Mouse (Mus musculus) forebrain, postnatal 0 days (tissue): ENCODE results near the gene Samd5. TPM values are rescaled to one million over a fixed set of nuclear protein-coding genes. Genes with fewer than 3 reads are reported as not detected.

ENCODE experiments used
- ATAC-seq: fragments of 200-750 bp; cut with Nextera tagmentation; 2 replicates; pipeline ENCODE4 v1.8.0; 2017; ENCODE audit warnings: mild to moderate bottlenecking, moderate library complexity
- DNase-seq: peaks from one replicate; pipeline ENCODE4 v3.0.0-alpha.2; 2015
- H3K27ac ChIP-seq: fragments of 300-500 bp; sonication (generic); 2 replicates; pipeline ENCODE4 v1.5.1; 2014; ENCODE audit warnings: low read depth, mild to moderate bottlenecking, antibody characterized with exemption, low read length, moderate library complexity, mixed read lengths
- H3K27me3 ChIP-seq: fragments of 300-500 bp; sonication (generic); 2 replicates; pipeline ENCODE4 v1.6.1; 2014; ENCODE audit warnings: mild to moderate bottlenecking, low read length, mixed read lengths; ENCODE audit not compliant: insufficient read depth
- H3K36me3 ChIP-seq: fragments of 300-500 bp; sonication (generic); 2 replicates; pipeline ENCODE4 v1.6.1; 2014; ENCODE audit warnings: mild to moderate bottlenecking, moderate library complexity; ENCODE audit not compliant: insufficient read depth
- H3K4me1 ChIP-seq: fragments of 300-500 bp; sonication (generic); 2 replicates; pipeline ENCODE4 v1.6.1; 2014; ENCODE audit warnings: antibody characterized with exemption; ENCODE audit not compliant: insufficient read depth
- H3K4me2 ChIP-seq: fragments of 300-500 bp; sonication (generic); 2 replicates; pipeline ENCODE4 v1.6.1; 2014; ENCODE audit warnings: low read depth, mild to moderate bottlenecking, moderate library complexity
- H3K4me3 ChIP-seq: fragments of 300-500 bp; sonication (generic); 2 replicates; pipeline ENCODE4 v1.5.1; 2014; ENCODE audit warnings: low read depth, low read length, mixed read lengths
- H3K9ac ChIP-seq: fragments of 300-500 bp; sonication (generic); 2 replicates; pipeline ENCODE4 v1.6.1; 2014; ENCODE audit warnings: mild to moderate bottlenecking
- H3K9me3 ChIP-seq: fragments of 300-500 bp; sonication (generic); 2 replicates; pipeline ENCODE4 v1.6.1; 2016; ENCODE audit warnings: low read length
- CTCF ChIP-seq: sonication (generic); IDR thresholded peaks from 2 replicates; pipeline ENCODE4 v1.5.1; 2016; ENCODE audit warnings: antibody characterized with exemption, control low read depth, low read depth
- WGBS: fragments of 180-500 bp; shearing (Covaris S2); extraction: QIAGEN DNeasy Blood & Tissue Kit; methylation state at CpG from one replicate; pipeline ENCODE4 v1.1.7; 2014; 5-methylcytosine and 5-hydroxymethylcytosine counted together
- polyA plus RNA-seq: library from polyadenylated mRNA; unstranded; fragments of >200 nt; fragmentation: Nextera tagmentation; extraction: Ambion mirVana; gene quantifications from 2 replicates; pipeline ENCODE4 v1.2.1, GENCODE M21; 2015
- total RNA-seq: library from RNA; depleted of rRNA; stranded (reverse); fragments of >200 nt; gene quantifications from 2 replicates; pipeline ENCODE4 v1.2.3, GENCODE M21; 2014

The Samd5 gene
- total and polyA plus RNA-seq, 2 experiments from 2014 or later, result 4.1 to 12.8 TPM

DNA sequence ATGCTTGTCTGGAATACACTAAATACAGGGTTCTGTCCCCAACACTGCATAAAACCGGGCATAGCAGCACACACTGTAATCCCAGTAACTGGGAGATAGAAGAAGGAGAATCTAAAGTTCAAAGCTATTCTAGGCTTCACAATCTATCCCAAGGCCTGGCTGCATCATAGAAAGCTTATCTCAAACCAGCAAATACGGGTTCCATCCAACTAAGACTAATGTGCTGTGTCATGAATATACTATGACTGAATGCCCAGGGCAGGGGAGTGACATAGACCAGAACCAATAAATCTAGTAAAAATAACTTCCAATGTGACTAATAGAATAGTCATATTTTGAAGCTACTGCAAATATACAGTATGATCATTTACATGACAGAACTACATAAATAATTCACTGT is 35.0 kb downstream of the Samd5 start:
- H3K9ac ChIP-seq, result no peak overlapping the region
- H3K36me3 ChIP-seq, result no peaks in the 10 kb centered on the region
- DNase-seq, result no peak
- H3K27ac ChIP-seq, result no peak overlapping the region
- H3K27me3 ChIP-seq, result no peaks in the 10 kb centered on the region
- no peaks in the 10 kb centered on the region for H3K9me3 ChIP-seq
- H3K4me2 ChIP-seq, result no peak overlapping the region
- no peak for TF ChIP-seq CTCF
- H3K4me1 ChIP-seq, result peaks cover 4% of the 10 kb centered on the region; the same call in 1 of the 2 replicates
- no peak overlapping the region for H3K4me3 ChIP-seq
- 78% methylated on average over 2 of the region's 2 CpGs for whole genome bisulfite sequencing
- ATAC-seq, result no peak

DNA sequence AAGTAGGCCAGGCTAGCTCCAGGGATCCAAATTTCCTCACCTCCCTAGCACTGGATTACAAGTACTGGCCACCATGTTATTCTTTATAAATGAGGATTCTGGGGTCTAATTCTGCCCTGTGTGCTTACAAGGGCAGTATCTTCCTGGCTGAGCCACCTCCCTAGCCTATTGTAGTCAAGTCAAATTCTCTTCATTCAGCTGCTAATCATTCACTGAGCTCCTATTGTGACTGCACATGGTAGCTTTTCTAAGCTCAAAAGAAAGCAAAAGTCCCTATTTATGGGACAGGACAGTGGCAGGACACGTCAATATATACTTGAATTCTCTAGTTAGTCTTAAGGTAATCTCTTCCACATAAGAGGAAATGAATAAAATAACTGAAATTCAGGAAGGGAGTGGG is 49.7 kb downstream of the Samd5 start:
- H3K27ac ChIP-seq, result no peak overlapping the region
- 16% methylated on average over 1 of the region's 1 CpGs for WGBS
- no peaks in the 10 kb centered on the region for H3K4me1 ChIP-seq
- no peaks in the 10 kb centered on the region for H3K27me3 ChIP-seq
- H3K36me3 ChIP-seq, result no peaks in the 10 kb centered on the region
- no peak overlapping the region for H3K4me3 ChIP-seq
- TF ChIP-seq CTCF, result no peak
- H3K9ac ChIP-seq, result no peak overlapping the region
- no peaks in the 10 kb centered on the region for H3K9me3 ChIP-seq
- H3K4me2 ChIP-seq, result no peak overlapping the region
- DNase-seq (no peak), ATAC-seq (no peak)

DNA sequence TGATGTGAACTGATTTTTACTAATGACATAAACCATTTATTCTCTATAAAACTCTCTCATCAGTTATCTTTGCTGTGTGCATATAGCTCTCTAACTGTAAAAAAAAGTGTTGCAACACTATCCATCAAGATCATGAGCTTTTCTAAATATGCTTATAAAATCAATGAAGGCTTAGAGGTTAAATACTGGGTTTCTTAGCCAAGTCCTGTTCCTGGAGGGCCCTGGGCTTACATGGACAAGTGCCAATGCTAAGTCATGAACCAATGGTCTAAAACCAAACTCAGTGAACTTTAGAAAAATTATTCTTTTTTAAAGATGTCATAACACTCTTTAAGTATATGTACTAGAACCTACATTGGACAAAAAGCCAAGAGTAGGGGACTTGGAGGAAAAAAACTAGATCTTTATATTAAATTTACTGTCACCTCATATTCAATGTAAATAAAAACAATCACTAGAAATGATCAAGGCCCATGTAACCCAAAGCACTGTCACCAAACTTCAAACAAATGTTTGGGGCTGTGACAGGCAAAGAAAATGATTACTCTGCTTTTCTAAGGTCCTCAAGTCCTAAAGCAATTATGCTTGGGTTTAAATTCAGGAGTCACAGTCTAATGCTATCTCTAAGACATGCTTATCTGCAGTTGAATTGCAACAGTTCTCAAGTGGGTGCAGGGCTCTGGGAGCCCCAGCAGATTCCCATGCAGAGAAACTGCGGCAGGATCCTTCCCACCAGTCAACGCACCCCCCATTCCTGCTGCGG is 52.9 kb downstream of the Samd5 start:
- Histone ChIP-seq H3K4me2 (no peak overlapping the region), H3K27me3 (no peaks in the 10 kb centered on the region), H3K27ac (no peak overlapping the region), H3K4me3 (no peak overlapping the region), H3K9ac (no peak overlapping the region), H3K9me3 (no peaks in the 10 kb centered on the region), H3K4me1 (no peaks in the 10 kb centered on the region), H3K36me3 (no peaks in the 10 kb centered on the region)
- ATAC-seq, result no peak
- 89% methylated on average over 3 of the region's 3 CpGs for WGBS
- no peak for TF ChIP-seq CTCF
- no peak for DNase-seq

DNA sequence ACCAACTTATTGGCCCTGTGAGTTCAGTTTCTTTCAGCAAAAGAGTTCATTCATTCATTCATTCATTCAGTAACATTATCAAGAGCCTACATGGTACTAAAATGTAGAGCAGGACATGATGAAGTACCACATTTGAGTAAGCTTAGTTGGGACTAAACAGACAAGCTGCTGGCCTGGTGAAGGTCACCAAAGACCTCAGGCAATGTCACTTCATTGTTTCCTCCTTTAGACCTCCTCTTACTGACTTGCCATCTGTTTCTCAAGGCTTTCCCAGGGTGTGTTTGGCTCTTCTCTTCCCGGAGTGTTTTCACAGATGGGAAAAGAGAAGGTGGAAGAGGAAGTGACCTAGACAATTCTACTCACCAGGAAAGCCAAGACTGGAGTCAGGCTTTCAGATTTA is 54.0 kb downstream of the Samd5 start:
- Histone ChIP-seq H3K4me3 (no peak overlapping the region), H3K4me2 (no peak overlapping the region), H3K4me1 (no peaks in the 10 kb centered on the region), H3K9ac (no peak overlapping the region), H3K27ac (no peak overlapping the region), H3K36me3 (no peaks in the 10 kb centered on the region), H3K27me3 (no peaks in the 10 kb centered on the region), H3K9me3 (no peaks in the 10 kb centered on the region)
- ATAC-seq (no peak), DNase-seq (no peak)
- WGBS, result 41% methylated on average over 1 of the region's 1 CpGs
- TF ChIP-seq CTCF, result no peak

DNA sequence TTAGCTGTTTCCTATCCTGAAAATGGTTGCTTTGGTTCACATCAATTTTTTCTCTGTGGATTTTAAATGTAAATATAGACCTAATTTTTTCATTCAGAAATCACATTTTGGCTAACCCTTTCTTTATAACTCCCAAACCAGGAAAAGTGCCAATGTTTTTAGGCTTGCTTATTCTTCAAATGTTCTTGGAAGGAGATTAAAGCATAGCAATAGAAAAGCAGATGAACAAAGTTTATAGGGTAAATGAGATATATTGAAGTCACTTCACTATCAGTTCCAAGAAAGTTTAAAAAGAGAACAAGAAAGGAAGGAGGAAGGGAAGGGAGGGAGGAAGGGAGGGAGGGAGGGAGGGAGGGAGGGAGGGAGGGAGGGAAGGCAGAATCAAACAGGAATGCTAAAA is 60.0 kb downstream of the Samd5 start:
- TF ChIP-seq CTCF, result no peak
- H3K4me3 ChIP-seq, result no peak overlapping the region
- no peaks in the 10 kb centered on the region for H3K9me3 ChIP-seq
- no peak overlapping the region for H3K27ac ChIP-seq
- no peak for ATAC-seq
- no peaks in the 10 kb centered on the region for H3K36me3 ChIP-seq
- DNase-seq, result no peak
- H3K9ac ChIP-seq, result no peak overlapping the region
- H3K4me2 ChIP-seq, result no peak overlapping the region
- H3K27me3 ChIP-seq, result no peaks in the 10 kb centered on the region
- no peaks in the 10 kb centered on the region for H3K4me1 ChIP-seq

DNA sequence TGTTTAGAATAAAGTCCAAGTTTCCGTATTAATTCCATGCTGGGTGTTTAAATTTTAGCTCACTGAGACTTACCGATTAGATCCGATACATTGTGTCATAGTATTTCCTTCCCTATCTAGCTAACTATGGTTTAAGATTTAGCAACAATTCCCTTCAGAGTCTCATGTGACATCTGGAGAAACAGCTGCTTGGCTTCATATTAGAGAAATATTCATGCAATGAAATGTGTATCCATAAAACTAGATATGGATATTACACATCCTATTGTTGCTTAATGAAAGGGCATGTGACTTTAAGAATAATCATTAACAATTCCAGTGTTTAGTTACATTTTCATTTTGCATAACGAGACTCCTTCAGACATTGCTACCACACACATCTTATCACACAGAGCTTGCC is 66.2 kb downstream of the Samd5 start:
- no peak for ATAC-seq
- 51% methylated on average over 4 of the region's 4 CpGs for WGBS

DNA sequence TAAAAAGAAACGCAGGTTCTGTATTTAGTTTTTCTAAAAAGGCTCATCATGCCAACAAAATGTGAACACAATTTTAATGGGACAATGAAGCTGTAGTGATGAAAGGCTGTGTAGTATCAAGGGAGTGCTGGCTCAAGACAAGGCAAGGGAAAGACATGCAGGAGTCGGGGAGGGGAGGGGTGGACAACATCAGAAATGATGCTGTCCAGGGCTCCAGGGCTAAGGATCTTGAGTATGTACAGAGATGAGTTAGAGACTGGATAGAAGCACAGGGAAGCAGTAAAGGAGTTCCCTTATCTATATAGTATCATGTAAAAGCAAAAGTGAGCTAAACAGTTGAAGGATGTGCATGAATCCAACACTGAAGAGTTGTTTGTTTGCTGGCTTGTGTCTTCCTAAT is 67.9 kb downstream of the Samd5 start:
- Histone ChIP-seq H3K9me3 (no peaks in the 10 kb centered on the region), H3K9ac (no peak overlapping the region), H3K4me1 (no peaks in the 10 kb centered on the region), H3K36me3 (no peaks in the 10 kb centered on the region), H3K27me3 (no peaks in the 10 kb centered on the region), H3K4me2 (no peak overlapping the region), H3K27ac (no peak overlapping the region), H3K4me3 (no peak overlapping the region)
- ATAC-seq, result no peak
- no peak for TF ChIP-seq CTCF
- WGBS, result 94% methylated on average over 2 of the region's 2 CpGs
- no peak for DNase-seq

More for the DNA sequence above, 66.2 kb downstream of the Samd5 start:
- H3K4me2 ChIP-seq, result no peak overlapping the region
- no peak overlapping the region for H3K4me3 ChIP-seq
- no peak overlapping the region for H3K9ac ChIP-seq
- no peak for DNase-seq
- no peaks in the 10 kb centered on the region for H3K27me3 ChIP-seq
- no peaks in the 10 kb centered on the region for H3K4me1 ChIP-seq
- no peak overlapping the region for H3K27ac ChIP-seq
- no peaks in the 10 kb centered on the region for H3K36me3 ChIP-seq
- no peaks in the 10 kb centered on the region for H3K9me3 ChIP-seq
- no peak for TF ChIP-seq CTCF
